Mouse (Mus musculus): ENCODE data around the gene Bmpr2.
"Not testable (repeated sequence)": the region's sequence is repeated elsewhere in the genome, so short reads cannot be mapped to it uniquely, and the experiment has no call there.

Gene Bmpr2

DNA sequence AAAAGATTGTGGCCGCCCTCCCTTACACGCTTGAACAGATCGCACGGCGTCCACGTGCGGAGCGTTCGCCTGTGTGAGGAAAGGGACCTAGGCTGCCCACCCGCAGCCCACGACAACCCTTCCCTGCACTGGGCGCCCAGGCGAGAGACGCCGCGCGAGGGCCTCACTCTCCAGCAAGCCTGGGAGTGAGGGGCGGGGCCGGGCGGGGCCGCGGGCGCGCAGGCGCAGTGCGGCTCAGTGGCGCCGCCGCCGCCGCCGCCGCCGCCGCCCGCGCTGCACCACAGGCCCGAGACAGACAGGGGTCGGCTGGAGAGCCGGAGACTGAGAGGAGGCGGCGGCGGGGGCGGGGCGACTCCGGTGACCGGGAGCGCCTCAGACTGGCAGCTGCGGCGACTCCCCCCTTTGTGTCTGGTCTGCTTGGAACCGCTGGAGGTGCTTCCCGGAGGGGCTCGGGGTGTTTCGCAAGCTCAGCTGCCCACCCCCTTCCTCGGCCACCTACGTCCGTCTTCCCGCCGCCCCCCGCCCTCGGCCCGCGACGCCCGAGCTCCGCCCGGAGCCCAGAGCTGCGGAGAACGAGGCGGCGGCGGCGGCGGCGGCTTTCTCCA is at the start of gene Bmpr2:
Gene Bmpr2 (plus strand): TSS at position 237 of the 605 bp plus-strand sequence.
- DNase-seq: peak; percentile 72 to 74

DNA sequence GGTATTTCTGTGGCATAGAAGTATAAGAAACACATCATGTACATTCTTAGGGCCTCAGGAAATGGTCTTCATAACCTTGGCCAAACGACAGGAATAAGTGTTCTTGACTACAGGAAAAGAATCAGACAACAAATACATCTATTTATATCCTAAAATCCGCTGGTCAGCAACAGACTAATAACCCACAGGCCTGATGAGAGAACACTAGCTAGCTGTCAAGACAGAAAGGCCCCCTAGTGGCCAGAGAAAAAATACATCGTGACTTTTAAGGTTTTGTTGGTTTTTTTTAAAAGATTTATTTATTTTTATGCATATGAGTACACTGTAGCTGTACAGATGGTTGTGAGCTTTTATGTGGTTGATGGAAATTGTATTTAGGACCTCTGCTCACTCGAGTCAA is 43.3 kb upstream of the Bmpr2 start:
- no peak for DNase-seq

DNA sequence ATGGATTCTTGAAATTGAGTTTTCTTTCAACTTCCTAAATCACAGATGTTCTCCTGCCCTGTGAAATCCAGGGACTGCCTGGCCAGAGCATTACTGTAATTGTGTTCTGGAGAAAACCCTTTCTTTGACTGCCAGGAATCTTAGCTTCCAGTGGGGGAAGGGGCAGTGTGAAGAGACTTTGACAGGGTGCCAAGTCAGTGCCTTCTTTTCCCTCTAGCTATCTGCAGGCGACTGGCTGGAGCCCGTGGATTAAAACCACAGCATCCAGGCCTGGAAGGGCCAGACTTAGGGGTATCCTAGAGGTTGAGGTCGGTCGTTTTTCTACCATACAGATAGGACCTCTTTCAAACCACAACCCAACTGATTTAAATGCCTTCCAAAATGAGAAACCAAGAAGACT is 37.5 kb upstream of the Bmpr2 start:
- no peak for DNase-seq

GRCm38 (mm10) chr1:59730106-59730505 is 33.1 kb upstream of the Bmpr2 start:
- no peak for DNase-seq

DNA sequence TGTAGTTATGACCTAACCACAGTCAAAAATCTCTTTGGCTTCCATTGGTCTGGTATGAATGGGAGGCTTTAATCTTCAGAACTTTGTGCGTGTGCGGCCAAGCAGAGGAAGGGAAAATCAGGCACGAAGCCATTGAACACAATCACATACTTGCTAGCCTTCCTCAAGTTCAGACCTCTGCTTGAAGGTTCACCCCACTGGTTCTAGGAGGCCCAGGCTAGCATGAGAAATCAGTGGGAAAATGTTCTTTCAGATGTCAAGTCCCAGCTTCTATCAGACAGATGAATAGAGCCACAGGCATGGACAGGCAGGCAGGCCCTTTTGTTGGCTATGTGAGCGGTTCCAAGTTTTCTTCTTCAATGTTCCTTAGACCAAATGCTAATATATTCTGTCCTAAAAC is 32.5 kb upstream of the Bmpr2 start:
- no peak for DNase-seq

DNA sequence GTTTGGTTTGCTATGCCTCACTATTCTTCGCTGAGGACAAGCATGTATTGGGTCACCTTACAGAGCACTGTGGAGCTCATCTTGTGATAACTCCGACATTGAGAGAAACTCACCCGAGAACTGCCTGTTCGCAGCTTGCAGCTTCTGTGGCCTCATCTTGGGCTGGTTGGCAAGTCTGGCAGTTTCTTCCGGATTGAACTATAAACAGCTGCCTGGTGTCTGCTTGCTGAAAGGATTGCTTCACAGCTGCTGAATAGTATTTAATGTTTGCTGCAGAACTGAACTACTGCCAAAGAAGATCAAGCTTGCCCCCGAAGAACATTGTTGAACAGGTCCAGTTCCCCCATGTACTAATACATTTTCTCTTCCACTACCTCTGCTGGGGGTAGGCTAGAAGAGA is 29.1 kb upstream of the Bmpr2 start:
- no peak for DNase-seq

DNA sequence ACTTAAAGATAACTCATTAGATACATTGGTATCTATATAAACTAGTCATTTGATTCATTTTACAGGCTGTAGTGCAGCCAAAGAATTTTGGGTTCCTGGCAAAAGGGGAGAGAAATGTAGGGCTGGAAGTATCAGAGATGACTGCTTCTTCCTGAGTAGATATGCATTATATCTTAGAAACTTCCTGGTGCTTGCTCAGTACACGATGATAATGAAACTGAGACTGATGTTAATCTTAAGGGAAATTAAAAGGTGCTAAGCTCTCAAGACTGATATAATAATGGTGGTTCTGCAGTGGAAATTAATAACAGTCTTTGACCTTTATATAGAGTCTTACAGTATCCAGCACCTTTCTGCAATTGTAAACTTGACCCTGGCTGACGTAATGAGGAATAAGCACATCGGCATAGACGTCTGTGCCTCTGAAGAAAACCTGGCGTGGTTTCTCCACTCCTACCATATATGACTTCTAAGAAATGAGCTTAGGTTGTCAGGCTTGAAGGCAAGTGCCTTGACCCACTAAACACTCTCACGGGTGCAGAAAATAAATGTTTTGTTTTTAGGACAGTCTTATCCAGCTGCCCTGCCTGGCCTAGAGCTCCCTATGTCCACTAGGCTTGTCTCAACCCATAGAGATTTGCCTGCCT is 24.3 kb upstream of the Bmpr2 start:
- no peak for DNase-seq

GRCm38 (mm10) chr1:59739577-59740354 is 23.4 kb upstream of the Bmpr2 start:
- no peak for DNase-seq

- DNase-seq: no peak
Observed at GRCm38 (mm10) chr1:59749047-59749446, 14.2 kb upstream of the Bmpr2 start.

DNA sequence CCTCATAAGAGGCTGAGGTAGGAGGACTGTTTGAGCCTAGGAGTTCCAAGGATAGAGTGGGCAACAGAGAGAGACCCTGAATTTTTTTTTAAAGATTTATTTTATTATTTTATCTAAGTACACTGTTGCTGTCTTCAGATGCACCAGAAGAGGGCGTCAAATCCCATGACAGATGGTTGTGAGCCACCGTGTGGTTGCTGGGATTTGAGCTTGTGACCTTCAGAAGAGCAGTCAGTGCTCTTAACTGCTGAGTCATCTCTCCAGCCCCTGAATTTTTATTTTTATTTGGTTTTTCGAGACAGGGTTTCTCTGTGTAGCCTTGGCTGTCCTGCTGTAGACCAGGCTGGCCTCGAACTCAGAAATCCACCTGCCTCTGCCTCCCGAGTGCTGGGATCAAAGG is 13.5 kb upstream of the Bmpr2 start:
- not testable (repeated sequence) for DNase-seq

DNA sequence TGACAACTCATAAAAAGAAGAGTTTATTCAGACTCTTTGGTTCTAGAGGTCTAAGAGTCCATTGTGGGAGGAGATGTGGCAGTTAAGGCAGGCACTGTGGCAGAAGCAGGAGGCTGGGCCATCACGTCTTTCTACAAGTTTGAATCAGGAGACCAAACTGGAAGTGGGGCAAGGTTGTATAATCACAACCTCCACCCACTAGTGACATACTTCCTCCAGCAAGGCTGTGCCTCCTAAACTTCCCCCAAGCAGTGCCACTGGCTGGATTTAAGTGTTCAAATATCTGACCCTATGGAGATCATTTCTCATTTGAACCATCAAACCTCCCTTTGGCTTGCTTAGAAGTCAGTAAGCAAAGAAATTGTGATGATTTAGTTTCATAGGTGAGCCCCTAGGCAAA is 7.9 kb upstream of the Bmpr2 start:
- no peak for DNase-seq

DNA sequence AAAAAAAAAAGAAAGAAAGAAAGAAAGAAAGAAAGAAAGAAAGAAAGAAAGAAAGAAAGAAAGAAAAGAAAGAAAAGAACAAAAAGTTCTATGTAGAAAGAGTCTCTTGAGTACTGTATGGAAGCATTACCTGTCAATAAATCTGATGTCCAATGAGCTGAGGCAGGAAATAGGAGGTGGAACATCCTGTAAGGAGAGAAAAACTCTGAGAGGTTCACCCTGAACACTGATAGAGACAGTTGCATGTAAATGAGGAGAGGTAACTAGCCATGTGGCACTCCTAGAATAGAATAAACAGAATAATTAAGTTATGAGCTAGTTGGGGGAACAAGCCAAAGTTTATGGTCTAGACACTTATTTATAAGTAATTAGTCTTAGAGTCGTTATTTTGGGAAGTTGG is 4.9 kb upstream of the Bmpr2 start:
- DNase-seq: no peak

- peak in 1 of 2 experiments; percentile 5 for DNase-seq
Observed at GRCm38 (mm10) chr1:59762208-59762607, 992 bp upstream of the Bmpr2 start.

GRCm38 (mm10) chr1:59762651-59763163 is 493 bp upstream of the Bmpr2 start:
- no peak for DNase-seq

GRCm38 (mm10) chr1:59763781-59764251 is 616 bp downstream of the Bmpr2 start:
- no peak for DNase-seq

GRCm38 (mm10) chr1:59764407-59764971 is 1.3 kb downstream of the Bmpr2 start:
- peak; percentile 6 to 14 for DNase-seq

GRCm38 (mm10) chr1:59765279-59765678 is 2.1 kb downstream of the Bmpr2 start:
- DNase-seq: no peak

DNA sequence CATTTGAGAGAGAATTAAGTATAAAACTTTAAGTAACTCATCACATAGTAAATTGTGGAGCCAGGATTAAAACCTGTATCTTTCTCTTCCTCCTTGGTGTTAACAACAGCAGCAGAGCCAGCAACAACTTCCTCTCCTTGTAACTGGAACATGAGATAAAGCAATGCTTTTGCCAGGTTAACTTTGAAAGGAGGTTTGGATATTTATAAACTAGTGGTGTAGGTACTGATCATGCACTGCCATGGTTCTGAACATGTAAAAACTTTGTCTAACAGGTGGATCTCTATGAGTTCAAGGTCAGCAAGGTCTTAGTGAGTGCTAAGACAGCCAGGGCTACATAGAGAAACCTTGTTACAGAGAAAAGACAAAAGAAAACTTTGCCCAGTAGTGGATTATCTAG is 3.4 kb downstream of the Bmpr2 start:
- DNase-seq: no peak

DNA sequence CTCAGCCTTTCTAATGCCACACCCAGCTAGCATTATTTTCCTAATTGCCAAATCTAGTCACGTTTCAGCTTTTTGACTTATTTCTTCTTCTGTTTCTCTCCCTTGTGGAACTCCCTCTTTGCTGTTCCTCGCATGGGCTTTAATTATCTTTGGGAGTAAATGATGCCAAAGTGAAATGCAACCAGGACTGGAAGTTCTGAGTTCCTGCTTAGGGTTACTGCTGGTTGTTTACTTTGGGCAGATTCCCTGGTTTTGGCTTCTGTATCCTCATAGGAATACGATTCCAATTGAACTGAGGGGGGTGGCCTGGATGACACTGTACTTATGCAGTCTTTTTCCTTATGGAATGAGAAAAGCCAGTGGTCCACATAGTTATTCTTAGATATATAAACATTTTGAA is 8.7 kb downstream of the Bmpr2 start:
- no peak for DNase-seq

- no peak for DNase-seq
Observed at GRCm38 (mm10) chr1:59781080-59781479, 17.9 kb downstream of the Bmpr2 start.

GRCm38 (mm10) chr1:59788975-59789374 is 25.8 kb downstream of the Bmpr2 start:
- DNase-seq: no peak

DNA sequence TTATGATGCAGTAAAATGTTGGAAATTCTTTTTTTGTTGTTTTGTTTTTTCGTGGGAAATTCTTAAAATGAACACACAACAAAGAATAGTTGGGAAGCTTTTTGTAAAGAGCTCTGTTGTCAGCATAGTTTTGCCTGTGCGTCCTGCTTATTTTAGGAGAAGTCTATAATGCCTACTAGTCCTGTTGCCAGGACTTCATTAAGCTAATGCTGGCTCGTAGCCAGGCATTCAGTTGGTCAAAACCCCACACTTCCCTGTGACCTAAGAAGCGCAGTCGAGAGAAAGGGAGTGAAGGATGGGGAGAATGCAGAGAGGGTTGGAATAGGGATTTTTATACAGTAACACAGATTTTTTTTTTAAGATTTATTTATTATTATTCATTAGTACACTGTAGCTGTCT is 26.5 kb downstream of the Bmpr2 start:
- no peak for DNase-seq

DNA sequence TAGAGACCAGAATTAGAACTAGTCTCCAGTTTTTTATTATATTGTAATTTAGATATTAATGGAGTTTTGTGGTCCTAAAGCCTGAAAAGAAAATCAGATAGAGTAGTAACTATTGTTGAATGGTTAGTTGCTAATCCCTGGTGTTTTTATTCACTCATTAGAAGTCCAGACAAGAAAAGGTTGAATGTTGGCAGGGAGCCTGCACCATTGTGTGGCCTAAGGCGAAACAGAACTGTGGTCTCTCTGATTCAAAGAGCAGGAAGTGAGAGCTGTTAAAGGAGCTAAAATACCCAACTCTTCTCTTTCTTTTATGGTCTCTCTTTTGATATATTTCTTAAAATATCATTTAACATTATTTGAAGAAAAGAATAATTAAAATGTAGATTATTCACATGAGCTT is 32.1 kb downstream of the Bmpr2 start:
- no peak for DNase-seq
